Mouse (Mus musculus) urinary bladder, adult 18-20 months (tissue): ENCODE data around the gene Tigd3.

Experiments
- DNase-seq, 2 experiments: peaks; one replicate each; pipeline ENCODE4 v3.0.0; 2022; ENCODE audit warnings: low spot score in 2 of 2, mixed read lengths in 2 of 2

Tigd3 gene

DNA sequence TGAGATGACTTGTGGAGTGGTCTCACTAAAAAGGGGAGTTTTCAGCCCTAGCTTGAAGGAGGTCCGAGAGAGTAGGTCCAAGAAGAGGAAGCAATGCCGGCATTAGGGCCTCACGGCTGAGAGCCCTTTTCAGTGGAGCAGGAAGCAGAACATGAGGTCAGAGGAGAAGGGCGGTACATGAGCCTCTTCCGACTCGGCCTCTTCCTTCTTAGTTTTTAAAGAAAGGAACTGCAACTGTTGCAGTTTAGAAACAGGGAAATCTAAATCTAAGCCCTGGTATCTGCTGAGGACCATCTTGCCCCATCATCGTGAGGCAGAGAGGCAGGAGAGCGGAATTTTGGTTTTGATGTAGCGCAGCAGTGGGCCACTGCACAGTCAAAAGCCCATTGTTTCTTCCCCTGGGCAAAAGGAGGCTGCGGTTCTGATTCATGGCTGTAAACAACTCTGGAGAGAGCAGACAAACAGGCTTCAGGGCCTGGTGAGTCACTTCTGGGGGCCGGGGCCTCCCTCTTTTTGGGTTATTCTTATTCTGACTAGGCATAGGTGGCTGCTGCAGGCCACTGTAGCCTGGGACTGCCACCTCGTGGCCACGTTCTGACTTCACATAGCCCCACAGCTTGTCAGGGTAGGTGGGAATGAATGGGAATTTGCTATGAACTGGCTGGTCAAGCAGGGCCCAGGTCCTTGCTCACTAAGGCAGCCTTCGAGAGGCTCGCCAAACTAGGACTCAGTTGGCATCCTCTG is 16.2 kb downstream of the Tigd3 start, which contains the start of gene Slc25a45:
Gene Slc25a45, plus strand, starts transcription at position 191 of the 744 bp plus-strand sequence.
- peak; percentile 63 to 77 for DNase-seq

DNA sequence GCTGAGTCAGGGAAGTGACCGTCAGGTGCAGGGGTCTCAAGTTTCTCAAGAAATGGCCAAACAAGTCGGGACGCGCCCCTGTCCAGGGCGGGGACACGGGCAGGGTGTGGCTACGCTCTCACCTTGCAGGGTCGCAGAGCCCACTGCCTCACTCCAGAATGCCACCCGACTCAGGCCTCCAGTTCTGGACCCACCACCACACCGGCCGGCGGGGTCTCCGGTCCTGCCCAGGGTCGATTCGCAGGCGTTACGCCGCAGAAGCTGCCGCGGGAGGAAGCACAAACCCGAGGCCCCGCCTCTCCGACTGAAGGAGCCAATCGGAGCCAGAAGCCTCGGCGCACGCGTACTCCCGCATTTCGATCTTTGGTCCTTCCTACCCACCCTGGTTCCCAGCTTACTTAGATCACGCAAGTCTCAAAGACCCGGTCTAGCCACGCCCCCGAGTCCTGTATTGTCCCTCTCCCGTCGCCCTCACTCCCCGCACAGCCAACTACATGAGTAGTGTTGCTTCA is 18.9 kb downstream of the Tigd3 start, which contains the start of gene Frmd8:
Gene Frmd8, minus strand, starts transcription at position 306 of the 512 bp plus-strand sequence.
- DNase-seq: peak; percentile 87 to 91

GRCm38 (mm10) chr19:5874391-5874968 is 19.5 kb downstream of the Tigd3 start:
- DNase-seq: no peak

GRCm38 (mm10) chr19:5872931-5873556 is 20.9 kb downstream of the Tigd3 start:
- DNase-seq: no peak

GRCm38 (mm10) chr19:5872528-5872927 is 21.4 kb downstream of the Tigd3 start:
- no peak for DNase-seq

- DNase-seq: no peak
Measured at GRCm38 (mm10) chr19:5871683-5872082, 22.3 kb downstream of the Tigd3 start.

DNA sequence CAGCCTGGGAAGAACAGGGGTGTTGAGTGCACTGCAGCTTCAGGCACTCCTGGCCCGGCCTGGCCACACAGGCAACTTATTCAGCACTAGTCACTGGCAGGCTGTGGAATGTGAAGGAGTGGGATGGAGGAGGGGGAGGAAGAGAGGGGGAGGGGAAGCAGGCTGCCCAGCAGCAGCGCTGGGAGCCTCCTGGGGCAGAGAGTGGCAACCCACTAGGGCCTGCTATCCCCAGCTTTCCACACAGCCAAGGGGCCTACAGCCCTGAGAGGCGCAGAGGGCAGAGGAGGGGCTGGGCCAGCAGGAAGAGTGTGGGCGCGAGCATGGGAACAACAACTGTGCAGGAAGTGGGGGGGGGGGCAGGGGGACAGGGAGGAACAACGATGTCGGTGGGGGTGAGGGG is 22.7 kb downstream of the Tigd3 start:
- DNase-seq: no peak

GRCm38 (mm10) chr19:5868096-5868495 is 25.9 kb downstream of the Tigd3 start:
- DNase-seq: no peak

- DNase-seq: no peak
Measured at GRCm38 (mm10) chr19:5864710-5865398, 29.1 kb downstream of the Tigd3 start.

- DNase-seq: no peak
Measured at GRCm38 (mm10) chr19:5863776-5864175, 30.2 kb downstream of the Tigd3 start.

GRCm38 (mm10) chr19:5862335-5863085 is 31.4 kb downstream of the Tigd3 start:
- no peak for DNase-seq

DNA sequence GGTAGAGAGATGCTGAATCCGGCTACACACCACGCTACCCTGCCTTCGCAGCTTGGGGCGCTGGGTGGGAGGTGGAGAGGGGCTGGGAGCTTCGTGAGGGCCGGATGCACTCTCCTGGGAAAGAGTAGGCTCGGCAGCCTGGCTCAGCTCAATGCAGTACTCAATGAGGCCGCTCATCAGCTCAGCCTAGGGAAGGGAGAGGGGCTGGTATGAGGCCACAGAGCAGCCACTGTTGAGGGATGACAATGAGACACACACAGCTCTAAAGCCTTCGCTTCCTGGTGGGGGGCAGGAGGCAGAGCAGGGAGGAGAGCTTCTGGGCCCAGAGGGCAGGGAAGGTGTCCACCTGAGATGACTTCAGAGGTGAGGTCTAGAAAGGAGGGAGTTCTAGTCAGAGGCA is 37.3 kb downstream of the Tigd3 start:
- DNase-seq: no peak

GRCm38 (mm10) chr19:5852035-5852722 is 41.8 kb downstream of the Tigd3 start:
- no peak for DNase-seq

DNA sequence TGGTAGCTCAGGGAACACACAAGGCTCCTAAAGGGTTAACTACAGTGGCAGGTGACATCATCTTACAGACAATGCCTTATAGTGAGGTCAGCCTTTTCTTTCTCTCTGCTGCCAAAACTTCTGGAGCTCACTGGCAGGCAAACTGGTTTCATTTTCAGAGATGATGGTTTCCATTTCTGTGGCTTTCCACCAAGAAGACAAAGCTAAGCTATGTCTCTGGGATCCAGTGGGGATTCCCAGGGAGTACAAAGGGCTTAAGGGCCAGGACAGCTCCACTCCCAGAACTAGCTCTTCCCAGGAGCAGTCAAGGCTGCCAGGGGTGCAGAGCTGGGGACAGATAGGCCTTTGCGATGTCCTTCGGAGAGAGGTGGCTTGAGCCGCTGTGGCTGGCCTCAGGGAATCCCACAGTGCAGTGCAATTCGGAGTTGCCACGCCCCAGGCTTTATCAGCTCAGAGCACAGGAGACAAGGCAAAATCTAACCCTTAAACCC is 42.4 kb downstream of the Tigd3 start:
- no peak for DNase-seq

DNA sequence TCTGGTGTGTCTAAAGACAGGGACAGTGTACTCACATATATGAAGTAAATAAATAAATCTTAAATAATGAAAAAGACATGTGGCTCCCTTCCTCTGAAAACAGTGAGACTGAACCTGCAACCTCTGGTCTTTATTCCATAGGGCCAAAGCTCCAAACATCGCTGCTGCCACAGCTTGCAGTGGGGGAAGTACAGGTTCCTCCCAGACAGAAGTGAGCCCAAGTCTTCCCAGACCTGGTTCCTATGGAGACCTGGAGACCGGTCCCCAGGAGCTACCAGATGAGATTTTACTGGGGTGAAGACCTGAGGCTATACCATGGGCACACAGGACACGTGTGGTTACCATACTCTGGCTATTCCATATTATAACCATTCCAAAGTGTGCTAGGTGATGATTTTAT is 43.1 kb downstream of the Tigd3 start:
- no peak for DNase-seq

DNA sequence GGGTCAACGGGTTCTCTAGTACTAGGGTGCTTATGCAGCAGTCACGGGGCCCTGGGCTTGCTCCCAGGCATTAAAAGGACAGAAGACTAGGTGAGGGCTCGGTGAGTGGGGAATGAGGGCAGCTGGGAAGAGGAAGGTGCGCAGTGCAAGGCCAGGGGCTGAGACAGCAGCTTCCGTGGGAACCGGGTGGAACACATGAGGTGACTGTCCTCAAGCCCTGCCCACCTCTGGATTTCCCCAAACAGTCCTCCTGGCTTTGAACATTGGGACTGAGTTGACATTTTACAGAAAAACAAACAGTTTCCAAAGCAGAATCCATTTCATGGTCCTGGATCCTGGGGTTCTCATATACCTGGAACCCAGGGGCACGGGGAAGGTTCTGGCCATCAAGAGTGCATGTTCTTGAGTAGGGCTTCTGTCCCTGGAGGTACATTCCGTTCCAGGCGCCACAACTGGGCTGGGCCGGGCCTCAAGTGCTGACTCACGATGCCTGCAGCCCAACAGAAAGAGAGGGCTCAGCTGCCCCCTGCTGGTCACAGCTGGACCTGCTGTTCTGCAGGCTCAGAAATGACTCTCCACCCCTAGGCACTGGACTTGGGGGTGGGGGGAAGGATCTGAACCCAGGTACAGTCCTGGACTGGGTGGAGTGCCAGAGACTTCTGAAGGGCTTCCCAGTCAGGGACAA is 44.0 kb downstream of the Tigd3 start:
- peak; percentile 91 to 92 for DNase-seq

DNA sequence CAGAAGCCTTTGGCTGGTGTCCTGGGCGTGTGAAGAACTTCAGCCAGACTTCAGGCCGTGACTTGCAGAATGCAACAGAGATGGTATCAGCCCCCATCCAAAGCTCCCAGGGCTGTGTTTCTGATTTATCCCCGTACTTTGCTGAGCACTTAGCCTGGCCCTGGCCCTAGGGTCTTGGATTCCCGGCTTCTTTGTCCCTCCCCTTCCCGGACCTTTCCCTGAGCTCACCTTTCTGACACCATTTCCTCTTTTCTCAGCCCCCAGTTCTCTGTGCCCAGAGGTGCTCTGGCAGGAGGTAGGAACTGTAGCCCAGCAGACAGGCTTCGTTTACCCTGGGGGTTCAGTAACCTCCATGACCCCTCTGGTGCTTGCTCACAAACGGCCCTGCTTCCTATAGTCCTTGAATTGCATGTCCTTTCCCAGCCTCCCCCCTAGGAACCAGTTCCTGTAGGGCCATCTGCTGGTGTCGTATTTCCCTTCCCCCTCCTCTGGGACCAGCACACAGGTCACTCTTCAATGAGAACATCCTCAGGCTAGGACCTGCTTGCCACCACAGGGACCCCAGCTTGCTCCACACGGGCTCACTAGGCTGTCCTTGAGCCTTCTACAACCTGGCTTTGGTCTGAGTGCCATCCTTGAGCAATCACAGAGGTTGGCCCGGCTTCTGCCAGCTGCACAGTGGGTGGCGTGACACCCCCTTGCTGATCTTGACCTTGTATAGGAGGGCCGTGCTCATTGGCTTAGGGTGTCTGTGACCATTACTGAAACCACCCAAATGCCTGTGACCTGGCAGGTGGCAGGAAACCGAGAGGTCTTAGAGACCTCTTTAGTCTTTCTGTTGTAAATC is 44.9 kb downstream of the Tigd3 start:
- DNase-seq: no peak

DNA sequence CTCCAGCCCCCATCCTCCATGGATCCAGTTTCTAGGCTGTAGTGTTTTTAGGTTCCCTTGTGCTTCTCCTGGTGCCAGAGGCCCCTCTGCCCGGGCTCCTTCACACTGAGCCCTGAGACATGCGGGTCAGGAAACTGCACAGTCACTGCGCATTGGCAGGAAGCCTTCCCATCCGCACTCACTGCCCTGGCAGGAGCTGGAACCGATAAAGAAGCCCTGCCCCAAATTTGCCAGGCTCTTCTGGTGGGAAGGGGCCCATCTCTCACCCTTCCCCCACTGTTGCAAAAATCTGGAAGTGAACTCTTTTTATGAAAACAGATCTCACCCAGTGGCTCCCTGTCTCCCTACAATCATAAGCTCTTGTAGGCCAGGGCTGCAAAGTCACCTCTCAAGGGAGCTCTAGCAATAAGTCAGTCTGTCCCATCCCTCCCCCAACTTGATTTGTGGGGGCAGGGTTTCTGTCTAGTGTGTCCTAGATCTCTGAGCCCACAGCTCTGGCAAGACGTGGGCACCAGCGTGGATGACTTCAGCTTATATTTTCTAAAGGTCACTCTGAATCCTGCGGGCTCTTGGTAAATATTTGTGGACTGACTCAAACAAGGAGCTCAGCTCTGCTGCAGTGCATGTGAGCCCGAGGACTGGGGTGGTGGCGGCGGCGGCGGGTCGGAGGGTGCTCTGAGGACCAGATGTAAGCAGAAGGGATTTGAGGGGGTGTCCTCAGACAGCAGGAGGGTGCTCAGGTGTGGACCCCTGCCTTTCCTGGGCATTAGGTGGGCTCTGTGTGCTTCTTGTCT is 45.7 kb downstream of the Tigd3 start:
- peak in 1 of 2 experiments; percentile 69 for DNase-seq
